Comparison of ENCODE assay signal across 30 mouse cellular contexts in the genomic region with DNA sequence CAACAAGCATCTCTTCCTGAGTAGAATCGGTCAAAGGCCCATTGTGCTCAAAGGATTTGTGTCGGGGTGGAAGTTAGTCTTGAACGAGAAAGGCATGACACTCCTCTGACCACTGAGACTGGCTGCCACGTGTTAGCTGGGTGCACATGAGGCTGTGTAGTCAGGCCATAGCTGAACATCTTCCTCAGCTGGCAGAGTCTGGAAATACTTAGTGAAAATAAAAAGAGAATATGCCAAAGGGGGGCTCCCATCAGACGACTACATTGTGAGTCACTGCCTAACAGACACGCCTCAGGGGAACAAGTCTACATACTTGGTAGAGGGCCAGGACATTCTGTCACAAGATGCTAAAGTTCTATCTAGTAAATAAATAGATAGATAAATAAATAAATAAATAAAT. TPM values are rescaled to one million over a fixed set of nuclear protein-coding genes. Genes with fewer than 3 reads are reported as not detected.
DNase-seq lines count a peak whose midpoint lies in the region; ATAC-seq and TF ChIP-seq lines count a peak whose summit lies in the region.
"Had no signal": no experiment of that assay in that cellular context is flagged by ENCODE, and none has a peak within 500 bp of the region (broad histone marks: within the 10 kb centered on the region; RNA-seq: fewer than 3 reads in every experiment).

No protein-coding gene starts in this region.

- no peak overlapping the region for H3K4me2 ChIP-seq in lung, postnatal 0 days (replicated peaks; ENCODE audit: low read depth, low read length)
- H3K4me2 ChIP-seq: embryonic facial prominence, embryonic 13.5 days; heart, embryonic 13.5 days; hindbrain, embryonic 12.5 days; hindbrain, embryonic 15.5 days had no signal

- no peaks in the 10 kb centered on the region for H3K27me3 ChIP-seq in lung, postnatal 0 days (replicated peaks; ENCODE audit: insufficient read depth, low read length)
- H3K27me3 ChIP-seq in C2C12 (ENCODE audit: control insufficient read depth, insufficient read depth, insufficient read length) = no peaks in the 10 kb centered on the region
- H3K27me3 ChIP-seq: CH12.LX; embryonic facial prominence, embryonic 13.5 days; hindbrain, embryonic 12.5 days had no signal

- H3ac ChIP-seq in C2C12 (ENCODE audit: control insufficient read depth, insufficient read length, low read depth) = no peak overlapping the region

- no peak for DNase-seq in gastrocnemius, adult 2 months
- no peak for DNase-seq in gastrocnemius, postnatal 10 days
- peak; percentile 36 for DNase-seq in lung, postnatal 0 days (ENCODE audit: low spot score)
- DNase-seq in lung, adult 2 months = no peak
- peak; percentile 43 for DNase-seq in NIH3T3 (ENCODE audit: low read depth)
- no peak for DNase-seq in urinary bladder, postnatal 4 days (ENCODE audit: low spot score in 2 of 2)
- DNase-seq: adrenal gland, adult 8-10 months; cerebellum, adult 11-12 months; cerebellum, adult 8-10 months; cerebellum, postnatal 10 days; cerebellum, postnatal 36 days; embryo, embryonic 11 days; forebrain, postnatal 0 days; gastrocnemius, postnatal 14 days; heart, adult 2 months; heart, postnatal 14 days; kidney, adult 8-10 months had no signal

- TF ChIP-seq EP300 in lung, postnatal 0 days (IDR thresholded peaks at IDR 0.05) = no peak

- peak; percentile 9; the same call in 1 of the 2 replicates for ATAC-seq in lung, postnatal 0 days
- ATAC-seq: activated CD4-positive, CD25-positive, alpha-beta regulatory T cell, adult 4 months; forebrain, embryonic 14.5 days; forebrain, postnatal 0 days; intestine, postnatal 0 days had no signal

- H3K9ac ChIP-seq in lung, postnatal 0 days (replicated peaks; ENCODE audit: low read depth) = no peak overlapping the region
- H3K9ac ChIP-seq: embryonic facial prominence, embryonic 13.5 days; forebrain, postnatal 0 days; heart, embryonic 13.5 days; hindbrain, embryonic 12.5 days; hindbrain, embryonic 15.5 days had no signal

- WGBS in lung, postnatal 0 days = 64% methylated on average over 6 of the region's 6 CpGs
- WGBS in lung, adult 2 months = 72% methylated on average over 6 of the region's 6 CpGs

- no peak for TF ChIP-seq CTCF in gastrocnemius, adult 2 months (IDR thresholded peaks at IDR 0.05)
- no peak for TF ChIP-seq CTCF in lung, postnatal 0 days (IDR thresholded peaks at IDR 0.05)
- TF ChIP-seq CTCF in lung, adult 2 months (IDR thresholded peaks at IDR 0.05; ENCODE audit: insufficient read depth, low read length) = no peak
- no peak for TF ChIP-seq CTCF in C2C12 (IDR thresholded peaks at IDR 0.05; ENCODE audit: control insufficient read depth, insufficient read depth, insufficient read length)

- no peaks in the 10 kb centered on the region for H3K79me2 ChIP-seq in C2C12 (ENCODE audit: control insufficient read depth, insufficient read depth)

- H3K27ac ChIP-seq in gastrocnemius, adult 2 months = 0 out of 2 replicates have a peak overlapping the region, but pooled peaks have one; percentile 2
- H3K27ac ChIP-seq in lung, postnatal 0 days (ENCODE audit: low read length) = no peak overlapping the region
- H3K27ac ChIP-seq: embryonic facial prominence, embryonic 10.5 days; embryonic facial prominence, embryonic 13.5 days; heart, adult 2 months; heart, embryonic 10.5 days; heart, embryonic 13.5 days; hindbrain, embryonic 12.5 days; hindbrain, embryonic 15.5 days had no signal

- H3K79me3 ChIP-seq in C2C12 (ENCODE audit: low read depth) = no peaks in the 10 kb centered on the region

- intact Hi-C loops in gastrocnemius, adult 2 months (cut with DNase I) = no loop called here

- peaks cover 11% of the 10 kb centered on the region for H3K4me1 ChIP-seq in lung, postnatal 0 days (ENCODE audit: insufficient read depth, low read depth, low read length)
- H3K4me1 ChIP-seq in lung, adult 2 months (ENCODE audit: control insufficient read depth, insufficient read depth, low read length) = no peaks in the 10 kb centered on the region

- TF ChIP-seq POLR2A in lung, adult 2 months (IDR thresholded peaks at IDR 0.05; ENCODE audit: borderline replicate concordance, extremely low read depth, low read depth, low read length) = no peak

- no peaks in the 10 kb centered on the region for H3K36me3 ChIP-seq in lung, postnatal 0 days (ENCODE audit: insufficient read depth, low read length)
- H3K36me3 ChIP-seq in C2C12 (ENCODE audit: control insufficient read depth, insufficient read depth) = no peaks in the 10 kb centered on the region
- H3K36me3 ChIP-seq: embryonic facial prominence, embryonic 10.5 days; embryonic facial prominence, embryonic 13.5 days; G1E; heart, embryonic 10.5 days; heart, embryonic 13.5 days; hindbrain, embryonic 12.5 days; hindbrain, embryonic 15.5 days had no signal

- no peaks in the 10 kb centered on the region for H3K9me3 ChIP-seq in lung, postnatal 0 days (ENCODE audit: low read length)
- H3K9me3 ChIP-seq: embryonic facial prominence, embryonic 10.5 days; embryonic facial prominence, embryonic 13.5 days; heart, embryonic 10.5 days; heart, embryonic 13.5 days; hindbrain, embryonic 12.5 days; hindbrain, embryonic 15.5 days had no signal

- H3K4me3 ChIP-seq in gastrocnemius, adult 2 months = no peak overlapping the region
- H3K4me3 ChIP-seq in lung, postnatal 0 days (ENCODE audit: low read depth, low read length) = no peak overlapping the region
- H3K4me3 ChIP-seq in lung, adult 2 months (replicated peaks; ENCODE audit: extremely low read depth, low read depth, low read length) = no peak overlapping the region
- H3K4me3 ChIP-seq in C2C12 (ENCODE audit: insufficient read depth, poor library complexity, severe bottlenecking) = no peak overlapping the region
- H3K4me3 ChIP-seq: embryonic facial prominence, embryonic 10.5 days; embryonic facial prominence, embryonic 13.5 days; erythroblast, embryonic 14.5 days; heart, adult 2 months; heart, embryonic 10.5 days; heart, embryonic 13.5 days; hindbrain, embryonic 12.5 days; hindbrain, embryonic 15.5 days had no signal

TF ChIP-seq in C2C12, 6 proteins besides CTCF, POLR2A, EP300 and RAD21:
- TF ChIP-seq MAX (IDR thresholded peaks at IDR 0.05) = peak; percentile 90
- TF ChIP-seq MYOG (IDR thresholded peaks at IDR 0.05; ENCODE audit: control insufficient read depth, extremely low read depth, insufficient read length) = no peak

RNA-seq across cellular contexts. Expression of gene Tril, which starts 16.5 kb away (rescaled TPM):
- total RNA-seq in gastrocnemius, adult 2 months (2021) = 1 to 10 TPM; 1.3 to 2.2 TPM
- 10 to 100 TPM; 16.8 to 18.1 TPM for total RNA-seq in gastrocnemius, postnatal 10 days (2021)
- polyA plus RNA-seq in lung, postnatal 0 days (2015; fragmentation: Nextera tagmentation; extraction: Ambion mirVana) = 23.9 and 28.6 TPM in 2 replicates
- polyA plus RNA-seq in lung, adult 2 months (2012; rRNA removed) = 27.0 and 28.6 TPM in 2 replicates
- 0.12 TPM for polyA plus RNA-seq in C2C12 (2012; fragmentation: generic; extraction: Trizol)
- total RNA-seq: CH12.LX had no signal
- polyA plus RNA-seq: activated CD4-positive, CD25-positive, alpha-beta regulatory T cell, adult 4 months; erythroblast, embryonic 14.5 days; G1E had no signal

Comparison
In these comparisons a context has a peak if more than half of its experiments do, and no peak if none do; other contexts are left out.
1. DNase-seq: peak in lung, postnatal 0 days (single experiment) and NIH3T3 (single experiment); none in gastrocnemius, adult 2 months (single experiment), gastrocnemius, postnatal 10 days (single experiment), lung, adult 2 months (single experiment) and urinary bladder, postnatal 4 days (0 of 2).
2. RNA of gene Tril, which starts 16.5 kb away (polyA plus RNA-seq): 27.0 to 28.6 TPM in lung, adult 2 months and 23.9 to 28.6 TPM in lung, postnatal 0 days; 0.12 TPM in C2C12 (single experiment); every median in the first group is over 10 times any median in the second.